Mouse (Mus musculus): Measurements from ENCODE around the gene Pcdh7.

The Pcdh7 gene

GRCm38 (mm10) chr5:57797951-57798670, 80.3 kb downstream of the Pcdh7 start:
- DNase-seq (ENCODE audit: low spot score in 2 of 2): no peak

GRCm38 (mm10) chr5:57803108-57803507, 85.3 kb downstream of the Pcdh7 start:
- no peak for DNase-seq (ENCODE audit: low spot score in 2 of 2)

- DNase-seq (ENCODE audit: low spot score in 2 of 2): no peak
These were observed 86.1 kb downstream of the Pcdh7 start for GRCm38 (mm10) chr5:57803890-57804289.

GRCm38 (mm10) chr5:57807350-57807749, 89.6 kb downstream of the Pcdh7 start:
- no peak for DNase-seq (ENCODE audit: low spot score in 2 of 2)

GRCm38 (mm10) chr5:57810641-57811040, 92.9 kb downstream of the Pcdh7 start:
- no peak for DNase-seq (ENCODE audit: low spot score in 2 of 2)

- DNase-seq (ENCODE audit: low spot score in 2 of 2): no peak
These were observed 98.3 kb downstream of the Pcdh7 start for GRCm38 (mm10) chr5:57815964-57816589.

GRCm38 (mm10) chr5:57819788-57820187, 102.0 kb downstream of the Pcdh7 start:
- DNase-seq (ENCODE audit: low spot score in 2 of 2): no peak

GRCm38 (mm10) chr5:57821099-57821498, 103.3 kb downstream of the Pcdh7 start:
- DNase-seq (ENCODE audit: low spot score in 2 of 2): no peak

GRCm38 (mm10) chr5:57828437-57828836, 110.7 kb downstream of the Pcdh7 start:
- no peak for DNase-seq (ENCODE audit: low spot score in 2 of 2)

GRCm38 (mm10) chr5:57837150-57837549, 119.4 kb downstream of the Pcdh7 start:
- no peak for DNase-seq (ENCODE audit: low spot score in 2 of 2)

- no peak for DNase-seq (ENCODE audit: low spot score in 2 of 2)
These were observed 123.8 kb downstream of the Pcdh7 start for GRCm38 (mm10) chr5:57841357-57842119.

- no peak for DNase-seq (ENCODE audit: low spot score in 2 of 2)
These were observed 129.7 kb downstream of the Pcdh7 start for GRCm38 (mm10) chr5:57847500-57847899.

- no peak for DNase-seq (ENCODE audit: low spot score in 2 of 2)
These were observed 132.3 kb downstream of the Pcdh7 start for GRCm38 (mm10) chr5:57850111-57850510.

- no peak for DNase-seq (ENCODE audit: low spot score in 2 of 2)
These were observed 139.5 kb downstream of the Pcdh7 start for GRCm38 (mm10) chr5:57857316-57857715.

- no peak for DNase-seq (ENCODE audit: low spot score in 2 of 2)
These were observed 146.5 kb downstream of the Pcdh7 start for GRCm38 (mm10) chr5:57864254-57864653.

- DNase-seq (ENCODE audit: low spot score in 2 of 2): no peak
These were observed 147.5 kb downstream of the Pcdh7 start for GRCm38 (mm10) chr5:57865256-57865655.

- no peak for DNase-seq (ENCODE audit: low spot score in 2 of 2)
These were observed 148.3 kb downstream of the Pcdh7 start for GRCm38 (mm10) chr5:57866097-57866496.

- no peak for DNase-seq (ENCODE audit: low spot score in 2 of 2)
These were observed 150.1 kb downstream of the Pcdh7 start for GRCm38 (mm10) chr5:57867906-57868305.

- no peak for DNase-seq (ENCODE audit: low spot score in 2 of 2)
These were observed 150.9 kb downstream of the Pcdh7 start for GRCm38 (mm10) chr5:57868702-57869101.

GRCm38 (mm10) chr5:57870727-57871126, 153.0 kb downstream of the Pcdh7 start:
- DNase-seq (ENCODE audit: low spot score in 2 of 2): no peak

GRCm38 (mm10) chr5:57884982-57885381, 167.2 kb downstream of the Pcdh7 start:
- no peak for DNase-seq (ENCODE audit: low spot score in 2 of 2)

- no peak for DNase-seq (ENCODE audit: low spot score in 2 of 2)
These were observed 181.3 kb downstream of the Pcdh7 start for GRCm38 (mm10) chr5:57899018-57899614.
